In the genomic region with DNA sequence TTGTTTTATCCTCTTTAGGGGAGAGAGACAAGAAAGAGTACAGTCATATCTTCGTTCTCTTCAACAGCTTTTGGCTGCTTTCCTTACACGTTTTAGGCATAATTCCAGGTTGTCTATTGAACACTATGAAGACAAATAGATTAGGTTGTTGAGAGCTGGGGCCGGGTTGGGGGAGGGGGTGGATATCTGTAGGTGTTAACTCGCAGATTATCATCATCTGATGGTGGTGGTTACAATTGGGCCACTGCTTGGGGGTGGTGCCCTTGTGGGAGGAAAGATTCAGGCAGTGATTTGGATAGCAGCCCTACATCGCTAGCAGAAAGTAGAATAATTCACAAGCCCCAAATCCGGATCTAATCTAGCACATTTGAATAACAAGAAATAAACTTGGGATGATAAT, we compare ENCODE assay signal across 8 mouse cellular contexts. TPM values are rescaled to one million over a fixed set of nuclear protein-coding genes. Genes with fewer than 3 reads are reported as not detected.
DNase-seq lines count a peak whose midpoint lies in the region; ATAC-seq and TF ChIP-seq lines count a peak whose summit lies in the region.

No protein-coding gene starts in this region.

- no peak for ATAC-seq in liver, postnatal 0 days

- peak overlapping the region; percentile 97 for H3K27ac ChIP-seq in forebrain, embryonic 10.5 days
- peak overlapping the region; percentile 91; the same call in 1 of the 2 replicates for H3K27ac ChIP-seq in liver, postnatal 0 days (ENCODE audit: low read depth)

- H3K4me3 ChIP-seq in forebrain, embryonic 10.5 days, result peak overlapping the region; percentile 85; the same call in 1 of the 2 replicates
- no peak overlapping the region for H3K4me3 ChIP-seq in liver, postnatal 0 days (ENCODE audit: low read depth, low read length)

- peak; percentile 28 for DNase-seq in adrenal gland, postnatal 14 days
- no peak for DNase-seq in adrenal gland, postnatal 10 days
- DNase-seq in CD4-positive helper T cell, adult 2 months (ENCODE audit: low read depth, low spot score), result peak; percentile 67
- no peak for DNase-seq in forebrain, embryonic 10.5 days (ENCODE audit: extremely low spot score, low spot score)
- peak; percentile 56 for DNase-seq in layer of hippocampus, adult 11-12 months (ENCODE audit: low spot score)
- no peak for DNase-seq in liver, postnatal 0 days
- DNase-seq in testis, postnatal 10 days (ENCODE audit: low spot score), result peak; percentile 55
- DNase-seq in Muller cell, postnatal 12 days (ENCODE audit: inconsistent ontology term), result no peak

- 37% methylated on average over 6 of the region's 6 CpGs for WGBS in forebrain, embryonic 10.5 days
- 57% methylated on average over 6 of the region's 6 CpGs for whole genome bisulfite sequencing in liver, postnatal 0 days (ENCODE audit: insufficient replicate concordance)

- H3K36me3 ChIP-seq in forebrain, embryonic 10.5 days (replicated peaks), result 0 out of 2 replicates have a peak, but pooled peaks cover 2% of the 10 kb centered on the region
- H3K36me3 ChIP-seq in liver, postnatal 0 days (replicated peaks; ENCODE audit: insufficient read depth, low read length), result no peaks in the 10 kb centered on the region

- H3K4me1 ChIP-seq in forebrain, embryonic 10.5 days, result peaks cover 41% of the 10 kb centered on the region
- H3K4me1 ChIP-seq in liver, postnatal 0 days (ENCODE audit: insufficient read depth), result peaks cover 20% of the 10 kb centered on the region

- TF ChIP-seq EP300 in liver, postnatal 0 days (IDR thresholded peaks at IDR 0.05; ENCODE audit: low read depth), result no peak

- no peak overlapping the region for H3K9ac ChIP-seq in liver, postnatal 0 days (replicated peaks)

- no peak for TF ChIP-seq CTCF in liver, postnatal 0 days (IDR thresholded peaks at IDR 0.05; ENCODE audit: low read depth)

- H3K4me2 ChIP-seq in liver, postnatal 0 days (ENCODE audit: low read depth, low read length), result peak overlapping the region; percentile 82

- no peaks in the 10 kb centered on the region for H3K27me3 ChIP-seq in forebrain, embryonic 10.5 days (ENCODE audit: poor library complexity, severe bottlenecking)
- no peaks in the 10 kb centered on the region for H3K27me3 ChIP-seq in liver, postnatal 0 days (ENCODE audit: insufficient read depth, low read length)

- H3K9me3 ChIP-seq in forebrain, embryonic 10.5 days, result no peaks in the 10 kb centered on the region
- no peaks in the 10 kb centered on the region for H3K9me3 ChIP-seq in liver, postnatal 0 days (ENCODE audit: low read length)

RNA-seq across cellular contexts. Expression of gene Akap11, which starts 0.9 kb away (rescaled TPM):
- total RNA-seq in adrenal gland, postnatal 14 days (2021), result 44.7 and 45.3 TPM in 2 replicates
- total RNA-seq in adrenal gland, postnatal 10 days (2021), result 10 to 100 TPM; 38.8 to 41.2 TPM
- 18.2 and 18.7 TPM in 2 replicates for polyA plus RNA-seq in forebrain, embryonic 10.5 days (2016; fragmentation: Nextera tagmentation; extraction: Ambion mirVana)
- polyA plus RNA-seq in liver, postnatal 0 days (2015; fragmentation: Nextera tagmentation; extraction: Ambion mirVana), result 3.6 and 4.1 TPM in 2 replicates

Comparison
In these comparisons a context has a peak if more than half of its experiments do, and no peak if none do; other contexts are left out.
1. DNase-seq: peak in adrenal gland, postnatal 14 days (single experiment), CD4-positive helper T cell, adult 2 months (single experiment), layer of hippocampus, adult 11-12 months (single experiment) and testis, postnatal 10 days (single experiment); none in adrenal gland, postnatal 10 days (single experiment), forebrain, embryonic 10.5 days (single experiment), liver, postnatal 0 days (single experiment) and Muller cell, postnatal 12 days (single experiment).